In genomic region chr16:97751884-97752283, GRCm38 (mm10) we compare ENCODE assay signal across 9 mouse cellular contexts. TPM values are rescaled to one million over a fixed set of nuclear protein-coding genes. Genes with fewer than 3 reads are reported as not detected.
DNase-seq lines count a peak whose midpoint lies in the region; ATAC-seq and TF ChIP-seq lines count a peak whose summit lies in the region.
"Had no signal": no experiment of that assay in that cellular context is flagged by ENCODE, and none has a peak within 500 bp of the region (broad histone marks: within the 10 kb centered on the region; RNA-seq: fewer than 3 reads in every experiment).

No protein-coding gene starts in this region.

- H3K27me3 ChIP-seq in liver, adult 2 months (ENCODE audit: control insufficient read depth, insufficient read depth, low read length): no peaks in the 10 kb centered on the region
- no peaks in the 10 kb centered on the region for H3K27me3 ChIP-seq in liver, embryonic 12.5 days (replicated peaks)
- no peaks in the 10 kb centered on the region for H3K27me3 ChIP-seq in stomach, postnatal 0 days (ENCODE audit: control insufficient read depth, insufficient read depth, low read length)
- H3K27me3 ChIP-seq: heart, embryonic 13.5 days had no signal

- 0 out of 2 replicates have a peak overlapping the region, but pooled peaks have one; percentile 21 for H3K9ac ChIP-seq in liver, adult 2 months (ENCODE audit: low read depth, low read length)
- no peak overlapping the region for H3K9ac ChIP-seq in liver, embryonic 12.5 days
- no peak overlapping the region for H3K9ac ChIP-seq in stomach, postnatal 0 days (ENCODE audit: low read length)
- H3K9ac ChIP-seq: heart, embryonic 13.5 days had no signal

- H3K36me3 ChIP-seq in liver, adult 2 months (ENCODE audit: control insufficient read depth, insufficient read depth, low read length): peaks cover 7% of the 10 kb centered on the region
- no peaks in the 10 kb centered on the region for H3K36me3 ChIP-seq in liver, embryonic 12.5 days
- no peaks in the 10 kb centered on the region for H3K36me3 ChIP-seq in stomach, postnatal 0 days (ENCODE audit: control insufficient read depth, insufficient read depth, low read length)
- H3K36me3 ChIP-seq: heart, embryonic 13.5 days had no signal

- ATAC-seq in liver, embryonic 12.5 days: no peak
- ATAC-seq in stomach, postnatal 0 days (ENCODE audit: low FRiP score, low TSS enrichment): peak; percentile 90
- ATAC-seq in erythroid progenitor cell, adult 5-6 weeks (replicated peaks; ENCODE audit: low FRiP score, poor library complexity, severe bottlenecking): no peak

- peak overlapping the region; percentile 26 for H3K27ac ChIP-seq in liver, adult 2 months (replicated peaks; ENCODE audit: insufficient read depth, low read depth, low read length)
- no peak overlapping the region for H3K27ac ChIP-seq in liver, embryonic 12.5 days
- H3K27ac ChIP-seq in stomach, postnatal 0 days (replicated peaks): peak overlapping the region; percentile 80
- H3K27ac ChIP-seq: heart, embryonic 13.5 days had no signal

- TF ChIP-seq CTCF in liver, adult 2 months (IDR thresholded peaks at IDR 0.05; ENCODE audit: low read depth, low read length): no peak
- TF ChIP-seq CTCF in stomach, postnatal 0 days (IDR thresholded peaks at IDR 0.05; ENCODE audit: low read depth): no peak

- no peak for TF ChIP-seq POLR2A in liver, adult 2 months (IDR thresholded peaks at IDR 0.05; ENCODE audit: extremely low read depth, insufficient read depth, low read length)

- H3K4me3 ChIP-seq in liver, adult 2 months (ENCODE audit: insufficient read depth, low read depth, low read length): no peak overlapping the region
- no peak overlapping the region for H3K4me3 ChIP-seq in liver, embryonic 12.5 days
- no peak overlapping the region for H3K4me3 ChIP-seq in stomach, postnatal 0 days (ENCODE audit: low read depth, low read length)
- H3K4me3 ChIP-seq: heart, embryonic 13.5 days had no signal

- H3K79me2 ChIP-seq in liver, adult 2 months (ENCODE audit: control insufficient read depth, insufficient read depth, low read length): peaks cover 9% of the 10 kb centered on the region; the same call in 1 of the 2 replicates

- no peaks in the 10 kb centered on the region for H3K9me3 ChIP-seq in liver, embryonic 12.5 days (replicated peaks)
- no peaks in the 10 kb centered on the region for H3K9me3 ChIP-seq in stomach, postnatal 0 days (ENCODE audit: control insufficient read depth, low read length)
- H3K9me3 ChIP-seq: heart, embryonic 13.5 days had no signal

- TF ChIP-seq EP300 in stomach, postnatal 0 days (optimal IDR thresholded peaks at IDR 0.05): no peak

- peaks cover 21% of the 10 kb centered on the region for H3K4me1 ChIP-seq in liver, adult 2 months (ENCODE audit: control insufficient read depth, insufficient read depth, low read length)
- 0 out of 2 replicates have a peak, but pooled peaks cover 6% of the 10 kb centered on the region for H3K4me1 ChIP-seq in liver, embryonic 12.5 days
- H3K4me1 ChIP-seq in stomach, postnatal 0 days (replicated peaks; ENCODE audit: control insufficient read depth, insufficient read depth): peaks cover 8% of the 10 kb centered on the region; the same call in 1 of the 2 replicates

- H3K4me2 ChIP-seq in liver, embryonic 12.5 days: no peak overlapping the region
- H3K4me2 ChIP-seq in stomach, postnatal 0 days (replicated peaks; ENCODE audit: low read depth): peak overlapping the region; percentile 17; the same call in 1 of the 2 replicates
- H3K4me2 ChIP-seq: heart, embryonic 13.5 days had no signal

- DNase-seq in liver, adult 2 months (ENCODE audit: extremely low read depth, low read depth, low spot score): peak; percentile 94
- DNase-seq in fat pad, adult 2 months (ENCODE audit: extremely low read depth, low read depth, low spot score): peak; percentile 76
- DNase-seq in layer of hippocampus, adult 9-11 months: peak; percentile 65
- DNase-seq in stomach, postnatal 0 days (ENCODE audit: low spot score): peak; percentile 77
- no peak for DNase-seq in right cerebral cortex, postnatal 4 days
- no peak for DNase-seq in MN1 (ENCODE audit: low spot score)

- 15% methylated on average over 8 of the region's 8 CpGs for WGBS in liver, adult 2 months
- WGBS in liver, embryonic 12.5 days (ENCODE audit: insufficient replicate concordance): 54% methylated on average over 8 of the region's 8 CpGs
- 15% methylated on average over 8 of the region's 8 CpGs for WGBS in stomach, postnatal 0 days

RNA-seq across cellular contexts. Expression of gene Ripk4, which starts 11.7 kb away (rescaled TPM):
- 6.2 and 6.4 TPM in 2 replicates for total RNA-seq in liver, adult 2 months (2014; rRNA removed)
- polyA plus RNA-seq in liver, adult 2 months (2012; rRNA removed): 3.1 and 3.6 TPM in 2 replicates
- 2.4 and 2.5 TPM in 2 replicates for polyA plus RNA-seq in liver, embryonic 12.5 days (2016; fragmentation: Nextera tagmentation; extraction: Ambion mirVana)
- polyA plus RNA-seq in stomach, postnatal 0 days (2015; fragmentation: Nextera tagmentation; extraction: Ambion mirVana): 20.4 and 24.1 TPM in 2 replicates
- not detected in 2 replicates for total RNA-seq in erythroid progenitor cell, adult 5-6 weeks (2015; ENCODE audit: low replicate concordance)
- total RNA-seq in erythroid progenitor cell, adult 5-6 weeks (2017; ENCODE audit: low replicate concordance): not detected in 2 replicates

Comparison
In these comparisons a context has a peak if more than half of its experiments do, and no peak if none do; other contexts are left out.
1. DNase-seq: peak in liver, adult 2 months (single experiment), fat pad, adult 2 months (single experiment), layer of hippocampus, adult 9-11 months (single experiment) and stomach, postnatal 0 days (single experiment); none in right cerebral cortex, postnatal 4 days (single experiment) and MN1 (single experiment).